Mouse (Mus musculus) liver (tissue): Measurements from ENCODE around the gene E2f3.

Experiments used
- DNase-seq: peaks from one replicate; pipeline ENCODE4 v3.0.0-alpha.2; 2020; ENCODE audit warnings: mixed read lengths

The E2f3 gene

GRCm38 (mm10) chr13:29985855-29986755 is at the start of gene E2f3:
Gene E2f3 (minus strand): TSS chr13:29986063.
- DNase-seq: peak; percentile 98

- no peak for DNase-seq
These were observed 48.7 kb upstream of the E2f3 start for GRCm38 (mm10) chr13:30034540-30034939.

- no peak for DNase-seq
These were observed 45.9 kb upstream of the E2f3 start for GRCm38 (mm10) chr13:30031684-30032335.

- no peak for DNase-seq
These were observed 42.0 kb upstream of the E2f3 start for GRCm38 (mm10) chr13:30027841-30028240.

- no peak for DNase-seq
These were observed 36.6 kb upstream of the E2f3 start for GRCm38 (mm10) chr13:30022487-30022886.

GRCm38 (mm10) chr13:30018573-30018972 is 32.7 kb upstream of the E2f3 start:
- DNase-seq: no peak

GRCm38 (mm10) chr13:30017611-30018010 is 31.7 kb upstream of the E2f3 start:
- no peak for DNase-seq

- DNase-seq: no peak
These were observed 28.7 kb upstream of the E2f3 start for GRCm38 (mm10) chr13:30014576-30014975.

GRCm38 (mm10) chr13:30012226-30012625 is 26.4 kb upstream of the E2f3 start:
- DNase-seq: no peak

- DNase-seq: no peak
These were observed 22.9 kb upstream of the E2f3 start for GRCm38 (mm10) chr13:30008738-30009137.

- DNase-seq: no peak
These were observed 19.6 kb upstream of the E2f3 start for GRCm38 (mm10) chr13:30005422-30005821.

GRCm38 (mm10) chr13:30004849-30005248 is 19.0 kb upstream of the E2f3 start:
- DNase-seq: no peak

GRCm38 (mm10) chr13:30003169-30003568 is 17.3 kb upstream of the E2f3 start:
- no peak for DNase-seq

GRCm38 (mm10) chr13:30001041-30001440 is 15.2 kb upstream of the E2f3 start:
- peak; percentile 6 for DNase-seq

- DNase-seq: no peak
These were observed 2.1 kb upstream of the E2f3 start for GRCm38 (mm10) chr13:29987956-29988355.

- DNase-seq: no peak
These were observed 875 bp upstream of the E2f3 start for GRCm38 (mm10) chr13:29986756-29987120.

GRCm38 (mm10) chr13:29985101-29985854 is 585 bp downstream of the E2f3 start:
- DNase-seq: peak; percentile 46

- DNase-seq: peak; percentile 85
These were observed 1.4 kb downstream of the E2f3 start for GRCm38 (mm10) chr13:29984286-29985100.

GRCm38 (mm10) chr13:29983523-29984191 is 2.2 kb downstream of the E2f3 start:
- DNase-seq: peak; percentile 16

GRCm38 (mm10) chr13:29983037-29983436 is 2.8 kb downstream of the E2f3 start:
- DNase-seq: peak; percentile 36

GRCm38 (mm10) chr13:29982400-29982799 is 3.5 kb downstream of the E2f3 start:
- no peak for DNase-seq

- no peak for DNase-seq
These were observed 6.7 kb downstream of the E2f3 start for GRCm38 (mm10) chr13:29979140-29979564.
